Mouse (Mus musculus) heart, embryonic 15.5 days (tissue): ENCODE data around the gene Zbtb16. TPM values are rescaled to one million over a fixed set of nuclear protein-coding genes. Genes with fewer than 3 reads are reported as not detected.
A peak's percentile ranks its signal among the peaks of the same experiment; 100 is the strongest.

Source experiments
- ATAC-seq: fragments of 200-750 bp; cut with Nextera tagmentation; replicated peaks from 2 replicates; pipeline ENCODE4 v1.8.0; 2017; ENCODE audit warnings: low read depth, moderate TSS enrichment; ENCODE audit not compliant: insufficient number of reproducible peaks, insufficient read depth, low FRiP score
- H3K27ac ChIP-seq: fragments of 300-500 bp; sonication (generic); 2 replicates; pipeline ENCODE4 v1.5.1; 2015; ENCODE audit warnings: mild to moderate bottlenecking, inconsistent platforms
- H3K27me3 ChIP-seq: fragments of 300-500 bp; sonication (generic); 2 replicates; pipeline ENCODE4 v1.6.1; 2015; ENCODE audit warnings: inconsistent platforms
- H3K36me3 ChIP-seq: fragments of 300-500 bp; sonication (generic); 2 replicates; pipeline ENCODE4 v1.6.1; 2015; ENCODE audit warnings: mild to moderate bottlenecking, inconsistent platforms
- H3K4me1 ChIP-seq: fragments of 300-500 bp; sonication (generic); replicated peaks from 2 replicates; pipeline ENCODE4 v1.6.1; 2015; ENCODE audit warnings: inconsistent platforms
- H3K4me2 ChIP-seq: fragments of 300-500 bp; sonication (generic); 2 replicates; pipeline ENCODE4 v1.6.1; 2015; ENCODE audit warnings: inconsistent platforms, mild to moderate bottlenecking, moderate library complexity
- H3K4me3 ChIP-seq: fragments of 300-500 bp; sonication (generic); 2 replicates; pipeline ENCODE4 v1.5.1; 2015; ENCODE audit warnings: mild to moderate bottlenecking, inconsistent platforms
- H3K9ac ChIP-seq: fragments of 300-500 bp; sonication (generic); 2 replicates; pipeline ENCODE4 v1.6.1; 2015; ENCODE audit warnings: mild to moderate bottlenecking, inconsistent platforms
- H3K9me3 ChIP-seq: fragments of 300-500 bp; sonication (generic); replicated peaks from 2 replicates; pipeline ENCODE4 v1.6.1; 2016; ENCODE audit warnings: inconsistent platforms
- WGBS: fragments of 180-500 bp; shearing (Covaris S2); methylation state at CpG from one replicate; pipeline ENCODE4 v1.1.7; 2015; ENCODE audit warnings: mixed read lengths; 5-methylcytosine and 5-hydroxymethylcytosine counted together
- polyA plus RNA-seq: library from polyadenylated mRNA; unstranded; fragments of >200 nt; fragmentation: Nextera tagmentation; extraction: Ambion mirVana; gene quantifications from 2 replicates; pipeline ENCODE4 v1.2.1, GENCODE M21; 2015

The Zbtb16 gene
- polyA plus RNA-seq, 1 experiment from 2014 or later = 6.0 TPM

DNA sequence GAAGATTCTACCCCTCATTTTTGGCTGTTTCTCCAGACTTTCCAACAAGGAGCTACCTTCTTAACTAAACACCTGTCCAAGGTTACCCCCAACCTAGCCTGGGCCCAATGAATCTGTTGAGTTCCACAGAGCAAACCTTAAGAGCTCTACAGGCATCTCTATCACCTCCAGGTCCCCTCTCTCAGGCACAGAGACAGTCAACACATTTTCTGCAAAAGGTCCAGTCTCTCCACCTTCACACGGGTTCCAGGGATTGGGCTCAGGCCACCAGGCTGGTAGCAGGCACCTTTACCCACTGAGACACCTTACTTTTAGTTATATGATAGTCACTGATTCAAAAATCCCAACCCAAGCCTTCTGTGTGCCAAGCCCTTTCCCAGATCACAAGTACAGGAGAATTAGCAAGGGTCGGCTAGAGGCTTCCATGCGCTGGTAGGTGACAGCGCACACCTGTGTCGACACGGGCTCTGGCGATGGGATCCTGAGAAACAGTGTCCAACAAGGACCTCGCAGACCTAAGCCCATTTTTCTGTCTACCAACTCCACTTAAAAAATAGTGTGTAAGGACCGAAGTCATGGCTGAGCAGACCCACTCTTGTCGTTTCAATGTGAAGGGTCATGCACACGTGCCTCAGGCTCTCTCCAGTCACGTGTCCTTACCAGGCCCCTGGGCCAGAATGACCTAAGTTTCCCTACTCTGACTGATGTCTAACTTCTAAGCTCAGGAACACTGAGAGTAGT is 101.1 kb downstream of the Zbtb16 start:
- no peak overlapping the region for H3K9ac ChIP-seq

DNA sequence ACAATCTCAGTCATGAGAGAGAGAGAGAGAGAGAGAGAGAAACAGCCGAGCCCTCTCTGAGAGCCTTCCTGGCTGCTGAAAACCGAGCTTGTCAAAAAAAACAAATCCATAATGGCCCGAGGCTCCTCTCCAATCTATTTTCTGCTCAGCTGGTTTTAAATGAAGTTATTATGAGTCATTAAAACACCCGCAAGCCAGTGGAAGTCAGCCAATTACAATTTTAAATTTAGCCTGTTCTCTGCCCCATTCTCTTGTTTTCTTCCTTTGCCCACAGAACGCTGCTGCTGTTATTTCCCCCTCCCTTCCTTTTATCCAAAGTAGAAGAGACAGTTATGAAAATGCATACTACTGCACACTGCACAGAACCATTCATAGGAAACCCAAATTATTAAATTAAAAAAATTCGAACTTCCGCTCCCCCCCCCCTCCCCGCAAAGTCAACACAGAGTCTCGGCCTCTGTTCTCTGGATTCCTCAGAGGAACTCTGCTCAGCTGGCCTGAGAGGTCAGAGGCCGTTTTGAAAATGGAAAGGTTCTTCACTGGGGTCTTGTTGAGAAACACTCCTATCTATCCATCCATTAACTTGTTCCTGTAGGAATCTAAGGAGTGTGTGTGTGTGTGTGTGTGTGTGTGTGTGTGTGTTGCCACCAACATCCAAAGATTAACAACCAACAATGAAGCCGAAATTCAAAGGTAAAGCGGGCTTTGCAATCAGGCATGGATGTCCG is 102.0 kb downstream of the Zbtb16 start:
- Histone ChIP-seq H3K9me3 (no peaks in the 10 kb centered on the region), H3K9ac (no peak overlapping the region), H3K4me2 (peak overlapping the region; percentile 6; the same call in 1 of the 2 replicates), H3K27ac (peak overlapping the region; percentile 67), H3K27me3 (no peaks in the 10 kb centered on the region), H3K4me1 (peaks cover 68% of the 10 kb centered on the region), H3K4me3 (no peak overlapping the region), H3K36me3 (no peaks in the 10 kb centered on the region)
- 45% methylated on average over 13 of the region's 13 CpGs for WGBS
- ATAC-seq = no peak

More for the DNA sequence above, 101.1 kb downstream of the Zbtb16 start:
- Histone ChIP-seq H3K4me3 (no peak overlapping the region), H3K9me3 (no peaks in the 10 kb centered on the region), H3K4me1 (peaks cover 67% of the 10 kb centered on the region), H3K36me3 (no peaks in the 10 kb centered on the region), H3K27me3 (no peaks in the 10 kb centered on the region), H3K4me2 (no peak overlapping the region), H3K27ac (0 out of 2 replicates have a peak overlapping the region, but pooled peaks have one; percentile 67)
- 84% methylated on average over 12 of the region's 12 CpGs for WGBS
- no peak for ATAC-seq

DNA sequence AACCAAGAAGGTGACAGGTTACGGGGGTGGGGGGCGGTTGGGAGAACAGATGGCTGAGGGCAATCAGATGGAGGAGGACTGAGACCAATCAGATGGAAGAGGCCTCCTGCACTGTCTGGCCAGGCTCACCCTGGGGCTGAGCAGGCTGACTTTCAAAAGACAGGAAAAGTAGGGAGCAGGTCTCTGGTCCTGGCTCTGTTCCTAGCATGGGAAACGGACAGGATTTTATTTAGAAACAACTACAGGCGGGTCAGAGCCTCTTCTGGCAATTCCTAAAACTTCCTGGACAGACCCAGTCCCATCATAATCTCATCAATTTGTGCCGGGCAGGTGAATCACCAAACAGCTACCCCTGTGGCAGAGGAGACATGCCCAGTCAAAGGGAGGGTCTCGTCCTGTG is 102.9 kb downstream of the Zbtb16 start:
- WGBS = 58% methylated on average over 6 of the region's 6 CpGs
- no peak overlapping the region for H3K4me3 ChIP-seq
- no peak for ATAC-seq
- peaks cover 69% of the 10 kb centered on the region for H3K4me1 ChIP-seq
- H3K27me3 ChIP-seq = no peaks in the 10 kb centered on the region
- no peak overlapping the region for H3K4me2 ChIP-seq
- no peaks in the 10 kb centered on the region for H3K9me3 ChIP-seq
- H3K27ac ChIP-seq = peak overlapping the region; percentile 67
- no peak overlapping the region for H3K9ac ChIP-seq
- H3K36me3 ChIP-seq = no peaks in the 10 kb centered on the region

DNA sequence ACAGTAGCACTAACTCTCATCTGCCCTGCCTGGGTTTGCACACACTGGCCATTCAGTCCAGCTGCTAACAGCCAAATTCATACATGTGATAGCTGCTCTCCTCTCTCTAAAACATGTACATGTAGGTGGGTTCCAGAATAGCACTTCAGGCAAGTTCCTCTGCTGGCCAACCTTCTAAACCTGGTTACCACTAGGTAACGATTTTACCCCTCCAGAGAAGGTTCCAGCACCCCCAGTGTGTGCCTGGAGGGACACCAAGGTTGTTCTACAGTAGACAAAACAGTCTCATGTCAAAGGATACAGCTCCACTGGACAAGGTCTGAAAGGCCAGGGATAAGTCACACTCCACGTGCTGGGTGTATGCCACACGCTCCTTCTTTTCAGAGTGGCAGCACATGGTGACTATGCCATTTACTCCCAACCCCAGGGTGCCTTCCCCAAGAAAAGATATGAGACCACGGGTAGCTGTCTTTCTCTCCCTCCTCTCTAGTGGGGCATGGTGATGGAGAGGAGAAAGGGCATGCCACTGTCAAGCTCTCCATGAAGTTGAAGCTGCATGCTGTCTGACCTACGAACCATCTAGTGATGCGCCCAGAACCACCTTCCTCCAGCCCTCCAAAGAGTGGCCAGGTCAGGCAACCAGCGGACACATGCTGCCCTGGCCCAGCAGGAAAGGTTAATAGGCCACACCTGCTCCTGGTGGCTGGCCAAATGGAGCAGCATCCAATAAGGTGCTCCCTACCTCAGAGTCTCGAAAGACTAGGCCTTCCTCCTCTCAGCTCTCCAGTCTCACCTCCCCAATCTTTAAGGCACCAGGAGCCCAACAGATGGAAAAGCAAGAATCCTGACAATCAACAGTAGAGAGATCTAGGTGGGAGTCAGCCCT is 104.1 kb downstream of the Zbtb16 start:
- WGBS = 88% methylated on average over 8 of the region's 8 CpGs
- Histone ChIP-seq H3K4me2 (no peak overlapping the region), H3K4me1 (peaks cover 67% of the 10 kb centered on the region), H3K36me3 (no peaks in the 10 kb centered on the region), H3K27ac (no peak overlapping the region), H3K9me3 (no peaks in the 10 kb centered on the region), H3K4me3 (no peak overlapping the region), H3K9ac (no peak overlapping the region), H3K27me3 (no peaks in the 10 kb centered on the region)
- no peak for ATAC-seq

DNA sequence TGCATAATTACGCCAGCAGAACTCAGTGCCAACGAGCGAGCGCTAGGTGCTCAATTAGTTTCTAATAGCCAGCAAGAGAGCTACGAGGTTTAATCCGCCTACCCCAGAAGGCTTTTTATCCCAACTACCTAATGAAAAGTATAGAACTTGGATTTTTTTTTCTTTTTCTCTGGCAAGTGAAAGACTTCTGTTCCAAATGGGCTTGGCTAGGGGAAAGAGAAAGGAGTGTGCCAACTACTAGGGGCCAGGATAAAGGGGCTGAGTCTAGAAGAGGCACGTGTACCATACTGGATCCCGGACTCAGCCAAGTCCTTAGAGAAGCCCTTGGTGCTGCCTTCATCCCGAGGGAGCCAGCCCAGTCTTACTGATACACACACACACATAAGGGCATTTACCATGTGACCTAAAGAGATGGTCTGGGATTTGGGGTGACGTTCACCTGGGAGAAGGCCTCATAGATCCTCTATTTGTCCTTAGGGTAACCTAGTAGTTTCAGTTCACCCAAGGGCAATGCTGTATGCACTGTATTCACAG is 105.5 kb downstream of the Zbtb16 start:
- Histone ChIP-seq H3K4me2 (no peak overlapping the region), H3K4me1 (peaks cover 56% of the 10 kb centered on the region), H3K36me3 (no peaks in the 10 kb centered on the region), H3K9me3 (no peaks in the 10 kb centered on the region), H3K27ac (no peak overlapping the region), H3K27me3 (no peaks in the 10 kb centered on the region), H3K4me3 (no peak overlapping the region), H3K9ac (no peak overlapping the region)
- ATAC-seq = no peak
- 94% methylated on average over 10 of the region's 10 CpGs for WGBS

DNA sequence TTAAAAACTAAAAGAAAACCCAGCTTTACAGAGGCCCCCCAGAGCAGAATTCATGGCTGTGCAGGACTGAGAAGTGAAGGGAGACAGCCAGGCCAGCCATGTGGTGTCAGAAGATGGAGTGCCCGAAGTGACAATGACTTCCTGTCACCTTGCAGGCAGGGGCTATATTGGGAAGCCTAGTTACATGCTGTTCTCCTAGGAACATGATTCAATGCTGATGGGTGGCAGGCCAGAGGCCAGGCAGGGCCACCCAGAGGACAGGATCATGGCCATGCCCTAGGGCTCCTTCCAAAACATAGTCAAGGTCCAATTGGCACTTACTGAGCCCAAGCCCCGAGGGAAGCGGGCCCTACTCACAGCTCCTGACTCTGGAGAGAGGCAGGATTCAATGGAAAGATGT is 106.6 kb downstream of the Zbtb16 start:
- Histone ChIP-seq H3K27ac (peak overlapping the region; percentile 79), H3K4me1 (peaks cover 53% of the 10 kb centered on the region)

DNA sequence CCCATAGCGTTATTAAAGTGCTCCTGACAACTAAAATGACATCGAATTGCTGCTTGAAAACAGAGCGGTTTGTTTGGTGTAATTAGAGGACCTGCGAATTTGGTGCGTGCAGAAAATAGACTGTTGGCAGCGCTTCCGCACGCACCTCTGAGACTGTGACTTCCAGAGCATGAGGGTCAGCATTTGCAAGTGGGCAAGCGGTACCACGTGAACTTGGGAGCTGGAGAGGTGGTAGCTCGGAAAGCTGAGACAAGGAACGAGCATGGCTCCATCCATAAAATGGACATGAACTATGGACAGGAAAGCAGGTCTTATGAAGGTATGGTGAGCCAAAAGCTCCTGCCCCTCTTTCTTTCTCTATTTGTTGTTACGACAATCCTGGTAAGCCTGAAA is 107.3 kb downstream of the Zbtb16 start:
- no peak for ATAC-seq
- Histone ChIP-seq H3K4me3 (no peak overlapping the region), H3K27ac (peak overlapping the region; percentile 79), H3K4me2 (no peak overlapping the region), H3K9me3 (no peaks in the 10 kb centered on the region), H3K9ac (no peak overlapping the region), H3K4me1 (peaks cover 52% of the 10 kb centered on the region), H3K36me3 (no peaks in the 10 kb centered on the region), H3K27me3 (no peaks in the 10 kb centered on the region)
- 57% methylated on average over 13 of the region's 13 CpGs for WGBS

More for the DNA sequence above, 106.6 kb downstream of the Zbtb16 start:
- Histone ChIP-seq H3K9ac (no peak overlapping the region), H3K9me3 (no peaks in the 10 kb centered on the region), H3K4me3 (no peak overlapping the region), H3K36me3 (no peaks in the 10 kb centered on the region), H3K27me3 (no peaks in the 10 kb centered on the region), H3K4me2 (no peak overlapping the region)
- 62% methylated on average over 3 of the region's 3 CpGs for WGBS
- ATAC-seq = peak; percentile 56

DNA sequence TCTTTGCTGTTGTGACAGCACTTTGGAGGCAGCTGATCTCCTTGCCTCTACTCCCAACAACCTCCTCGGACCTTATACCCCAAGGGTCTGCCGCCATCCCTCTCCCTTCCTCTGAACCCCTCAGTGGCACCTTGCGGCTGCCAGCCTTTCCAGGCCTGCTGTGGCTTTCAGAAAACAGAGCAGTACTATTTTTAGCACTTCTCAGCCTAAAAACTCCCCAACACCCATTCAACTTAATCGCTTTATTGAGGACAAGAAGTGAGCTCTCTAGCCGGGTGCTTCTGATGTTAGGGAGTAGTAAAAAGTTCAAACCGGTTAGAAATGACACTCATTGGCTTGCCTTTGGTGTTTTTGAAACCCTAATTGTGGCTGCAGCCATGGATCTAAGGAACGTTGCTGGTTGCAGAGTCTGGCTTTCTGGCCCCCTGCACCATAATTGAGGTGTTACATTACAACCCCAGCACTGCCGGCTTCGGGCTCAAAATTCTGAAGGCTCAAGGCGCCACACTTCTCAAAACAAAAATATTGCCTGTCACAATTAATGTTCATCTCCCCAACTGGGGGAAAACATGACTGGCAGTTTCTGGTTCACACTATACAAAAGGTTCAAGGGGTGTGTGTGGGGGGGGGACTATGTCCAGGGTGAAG is 107.8 kb downstream of the Zbtb16 start:
- no peaks in the 10 kb centered on the region for H3K36me3 ChIP-seq
- H3K4me1 ChIP-seq = peaks cover 53% of the 10 kb centered on the region
- peak overlapping the region; percentile 79 for H3K27ac ChIP-seq
- H3K9ac ChIP-seq = no peak overlapping the region
- no peaks in the 10 kb centered on the region for H3K27me3 ChIP-seq
- 32% methylated on average over 10 of the region's 10 CpGs for WGBS
- H3K4me2 ChIP-seq = no peak overlapping the region
- no peak for ATAC-seq
- no peaks in the 10 kb centered on the region for H3K9me3 ChIP-seq
- H3K4me3 ChIP-seq = no peak overlapping the region

DNA sequence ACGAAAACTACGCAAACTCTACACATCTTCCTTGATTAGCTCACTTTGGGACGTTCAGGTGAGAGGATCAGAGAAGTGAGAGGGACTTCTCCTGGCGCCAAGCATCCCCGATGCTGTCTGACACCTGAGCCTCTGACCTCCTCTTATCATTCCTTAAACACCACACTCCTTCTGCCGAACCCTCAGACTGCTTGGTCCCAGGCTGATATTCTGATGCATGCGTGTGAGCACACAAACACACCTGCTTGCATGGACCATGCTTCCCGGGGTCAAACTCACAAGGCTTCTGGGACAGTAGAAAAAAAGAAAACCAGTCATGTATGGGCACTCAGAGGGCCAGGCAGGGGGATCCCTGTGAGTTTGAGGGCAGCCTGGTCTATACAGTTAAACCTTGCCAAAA is 109.7 kb downstream of the Zbtb16 start:
- no peak overlapping the region for H3K4me3 ChIP-seq
- no peak overlapping the region for H3K9ac ChIP-seq
- ATAC-seq = no peak
- H3K27ac ChIP-seq = no peak overlapping the region
- WGBS = 82% methylated on average over 8 of the region's 8 CpGs
- H3K4me1 ChIP-seq = peaks cover 56% of the 10 kb centered on the region
- H3K36me3 ChIP-seq = no peaks in the 10 kb centered on the region
- no peaks in the 10 kb centered on the region for H3K9me3 ChIP-seq
- H3K27me3 ChIP-seq = no peaks in the 10 kb centered on the region
- no peak overlapping the region for H3K4me2 ChIP-seq

DNA sequence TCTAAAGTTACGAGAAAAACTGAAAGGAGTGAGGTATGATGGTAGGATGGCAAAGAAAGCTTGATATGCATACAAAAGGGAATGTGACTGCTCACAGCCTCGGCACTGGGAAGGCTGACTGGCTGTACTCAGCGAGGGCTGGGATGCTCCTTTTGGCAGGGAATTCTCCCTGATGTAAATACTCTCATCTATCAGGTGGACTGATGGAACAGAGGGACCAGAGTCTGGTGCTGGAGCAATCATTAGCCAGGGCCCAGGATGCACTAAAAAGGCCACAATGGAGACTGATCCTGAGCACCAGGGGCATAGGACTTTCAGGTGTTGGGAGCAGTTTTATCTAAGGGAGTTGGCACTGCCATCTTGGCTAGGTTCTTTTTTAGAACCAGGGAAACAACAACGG is 110.1 kb downstream of the Zbtb16 start:
- Histone ChIP-seq H3K9ac (no peak overlapping the region), H3K36me3 (no peaks in the 10 kb centered on the region), H3K9me3 (no peaks in the 10 kb centered on the region), H3K27me3 (no peaks in the 10 kb centered on the region), H3K27ac (no peak overlapping the region; the same call in 1 of the 2 replicates), H3K4me3 (no peak overlapping the region), H3K4me1 (peaks cover 56% of the 10 kb centered on the region), H3K4me2 (no peak overlapping the region)
- 81% methylated on average over 4 of the region's 4 CpGs for WGBS
- ATAC-seq = no peak
